Mouse (Mus musculus) small intestine, adult 2 months (tissue): ENCODE measurements around the gene Siglec1.

Experiments
- CTCF ChIP-seq: fragments of 200-500 bp; IDR thresholded peaks from 2 replicates; pipeline ENCODE4 v1.5.1; 2012; ENCODE audit warnings: low read depth, mild to moderate bottlenecking, control low read depth, inconsistent platforms, low read length, moderate library complexity, mixed read lengths; ENCODE audit not compliant: insufficient replicate concordance, insufficient read length; ENCODE audit errors: extremely low read depth
- POLR2A ChIP-seq: fragments of 200-500 bp; IDR thresholded peaks from 2 replicates; pipeline ENCODE4 v1.6.1; 2012; ENCODE audit warnings: low read depth, mild to moderate bottlenecking, control low read depth, inconsistent platforms, low read length, moderate library complexity

- no peak for TF ChIP-seq CTCF
- no peak for TF ChIP-seq POLR2A
Measured at GRCm38 (mm10) chr2:131129836-131130235, 43.3 kb upstream of the Siglec1 start.
